Mouse (Mus musculus): ENCODE data around the gene Trappc4. TPM values are rescaled to one million over a fixed set of nuclear protein-coding genes. Genes with fewer than 3 reads are reported as not detected.
A peak's percentile ranks its signal among the peaks of the same experiment; 100 is the strongest.
"Not testable (repeated sequence)": the region's sequence is repeated elsewhere in the genome, so short reads cannot be mapped to it uniquely, and the experiment has no call there.

Gene Trappc4
- polyA plus RNA-seq, 1 experiment from 2014 or later: 143 TPM

- no peaks in the 10 kb centered on the region for H3K27me3 ChIP-seq (ENCODE audit: control insufficient read depth, insufficient read depth, low read length)
- H3K4me1 ChIP-seq (ENCODE audit: control insufficient read depth, insufficient read depth, low read length): no peaks in the 10 kb centered on the region
- ATAC-seq (ENCODE audit: low FRiP score, low TSS enrichment): no peak
- H3K36me3 ChIP-seq (ENCODE audit: control insufficient read depth, insufficient read depth, low read length): peaks cover 59% of the 10 kb centered on the region
- no peak overlapping the region for H3K9ac ChIP-seq (ENCODE audit: low read depth, low read length)
- no peak overlapping the region for H3K4me2 ChIP-seq (replicated peaks; ENCODE audit: low read depth, low read length)
- H3K27ac ChIP-seq (ENCODE audit: low read depth, low read length): no peak overlapping the region
- WGBS: 84% methylated on average over 1 of the region's 1 CpGs
- H3K4me3 ChIP-seq (ENCODE audit: low read length): no peak overlapping the region
- no peaks in the 10 kb centered on the region for H3K9me3 ChIP-seq (ENCODE audit: control insufficient read depth, low read length)
These were observed 4.3 kb upstream of the Trappc4 start for GRCm38 (mm10) chr9:44411601-44412130.

DNA sequence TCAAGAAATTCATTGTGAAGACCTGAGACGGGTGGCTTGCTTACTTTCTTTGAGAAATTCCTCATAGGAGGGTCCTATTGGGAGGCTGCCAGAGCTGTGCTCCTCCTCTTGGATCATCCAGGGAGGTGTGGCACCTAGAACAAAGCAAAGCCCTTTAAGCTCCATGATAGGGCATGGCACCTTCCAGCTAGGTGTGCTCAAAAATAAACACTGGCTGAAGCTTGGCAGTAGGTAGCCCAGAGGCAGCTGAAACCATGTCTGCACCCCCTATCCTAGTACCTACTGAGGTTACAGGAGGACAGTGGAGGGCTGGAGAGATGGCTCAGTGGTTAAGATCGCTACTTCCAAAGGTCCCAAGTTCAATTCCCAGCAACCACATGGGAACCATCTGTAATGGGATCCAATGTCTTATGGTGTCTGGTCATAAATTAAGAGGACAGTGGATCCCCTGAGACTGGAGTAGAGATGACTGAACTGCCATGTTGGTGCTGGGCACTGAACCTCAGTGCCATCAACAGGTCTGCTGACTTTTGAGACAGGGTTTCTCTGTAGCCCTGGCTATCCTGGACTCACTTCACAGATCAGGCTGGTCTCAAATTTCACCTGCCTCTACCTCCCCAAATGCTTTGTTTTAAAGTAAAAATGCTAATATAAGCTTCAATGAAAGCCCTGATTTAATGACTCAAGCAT lies 3.4 kb upstream of the Trappc4 start:
- no peak for ATAC-seq (ENCODE audit: low FRiP score, low TSS enrichment)
- Histone ChIP-seq H3K4me1 (ENCODE audit: control insufficient read depth, insufficient read depth, low read length) (no peaks in the 10 kb centered on the region), H3K9ac (ENCODE audit: low read depth, low read length) (no peak overlapping the region), H3K4me3 (ENCODE audit: low read length) (no peak overlapping the region), H3K36me3 (ENCODE audit: control insufficient read depth, insufficient read depth, low read length) (peaks cover 59% of the 10 kb centered on the region), H3K4me2 (replicated peaks; ENCODE audit: low read depth, low read length) (no peak overlapping the region), H3K27ac (ENCODE audit: low read depth, low read length) (no peak overlapping the region), H3K9me3 (ENCODE audit: control insufficient read depth, low read length) (no peaks in the 10 kb centered on the region), H3K27me3 (ENCODE audit: control insufficient read depth, insufficient read depth, low read length) (no peaks in the 10 kb centered on the region)
- 85% methylated on average over 2 of the region's 2 CpGs for WGBS

GRCm38 (mm10) chr9:44408693-44409092 lies 1.3 kb upstream of the Trappc4 start:
- H3K9ac ChIP-seq (ENCODE audit: low read depth, low read length): peak overlapping the region; percentile 92; the same call in 1 of the 2 replicates
- peaks cover 69% of the 10 kb centered on the region for H3K36me3 ChIP-seq (ENCODE audit: control insufficient read depth, insufficient read depth, low read length)
- H3K27ac ChIP-seq (ENCODE audit: low read depth, low read length); ATAC-seq (ENCODE audit: low FRiP score, low TSS enrichment); H3K27me3 ChIP-seq (ENCODE audit: control insufficient read depth, insufficient read depth, low read length); H3K4me1 ChIP-seq (ENCODE audit: control insufficient read depth, insufficient read depth, low read length); H3K9me3 ChIP-seq (ENCODE audit: control insufficient read depth, low read length): not testable (repeated sequence)
- H3K4me3 ChIP-seq (ENCODE audit: low read length): peak overlapping the region; percentile 89
- H3K4me2 ChIP-seq (replicated peaks; ENCODE audit: low read depth, low read length): peak overlapping the region; percentile 68
- WGBS: 78% methylated on average over 9 of the region's 9 CpGs

DNA sequence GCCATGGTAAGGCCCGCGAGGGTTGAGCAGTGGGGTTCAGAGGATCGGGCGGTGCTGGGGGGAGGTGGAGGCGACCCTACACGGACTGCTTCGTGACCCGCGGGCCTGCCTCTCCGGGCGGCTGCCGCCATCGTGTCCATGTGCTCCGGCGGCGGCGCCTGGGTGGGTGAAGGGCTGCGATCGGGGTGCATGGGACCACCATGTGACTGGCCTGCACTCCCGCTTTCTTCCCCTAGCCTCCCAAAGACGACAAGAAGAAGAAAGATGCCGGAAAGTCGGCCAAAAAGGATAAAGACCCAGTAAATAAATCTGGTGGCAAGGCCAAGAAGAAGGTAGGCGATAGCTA lies 325 bp upstream of the Trappc4 start:
- H3K4me1 ChIP-seq (ENCODE audit: control insufficient read depth, insufficient read depth, low read length): no peaks in the 10 kb centered on the region

GRCm38 (mm10) chr9:44405011-44405410 lies 2.4 kb downstream of the Trappc4 start:
- Histone ChIP-seq H3K9me3 (ENCODE audit: control insufficient read depth, low read length) (no peaks in the 10 kb centered on the region), H3K27me3 (ENCODE audit: control insufficient read depth, insufficient read depth, low read length) (no peaks in the 10 kb centered on the region)
- WGBS: 71% methylated on average over 3 of the region's 3 CpGs

More for the DNA sequence above, 325 bp upstream of the Trappc4 start:
- under 1% methylated on average over 24 of the region's 24 CpGs for WGBS
- Histone ChIP-seq H3K36me3 (ENCODE audit: control insufficient read depth, insufficient read depth, low read length) (peaks cover 70% of the 10 kb centered on the region), H3K4me2 (replicated peaks; ENCODE audit: low read depth, low read length) (peak overlapping the region; percentile 68), H3K9ac (ENCODE audit: low read depth, low read length) (peak overlapping the region; percentile 92), H3K9me3 (ENCODE audit: control insufficient read depth, low read length) (no peaks in the 10 kb centered on the region), H3K4me3 (ENCODE audit: low read length) (peak overlapping the region; percentile 89), H3K27me3 (ENCODE audit: control insufficient read depth, insufficient read depth, low read length) (no peaks in the 10 kb centered on the region), H3K27ac (ENCODE audit: low read depth, low read length) (peak overlapping the region; percentile 97)
- ATAC-seq (ENCODE audit: low FRiP score, low TSS enrichment): no peak

GRCm38 (mm10) chr9:44401081-44401480 lies 6.3 kb downstream of the Trappc4 start:
- Histone ChIP-seq H3K27ac (ENCODE audit: low read depth, low read length) (no peak overlapping the region), H3K9me3 (ENCODE audit: control insufficient read depth, low read length) (no peaks in the 10 kb centered on the region), H3K27me3 (ENCODE audit: control insufficient read depth, insufficient read depth, low read length) (no peaks in the 10 kb centered on the region), H3K4me1 (ENCODE audit: control insufficient read depth, insufficient read depth, low read length) (peaks cover 11% of the 10 kb centered on the region), H3K36me3 (ENCODE audit: control insufficient read depth, insufficient read depth, low read length) (peaks cover 54% of the 10 kb centered on the region), H3K4me3 (ENCODE audit: low read length) (no peak overlapping the region), H3K9ac (ENCODE audit: low read depth, low read length) (no peak overlapping the region), H3K4me2 (replicated peaks; ENCODE audit: low read depth, low read length) (no peak overlapping the region)
- ATAC-seq (ENCODE audit: low FRiP score, low TSS enrichment): no peak
- 82% methylated on average over 4 of the region's 4 CpGs for WGBS

More at GRCm38 (mm10) chr9:44405011-44405410, 2.4 kb downstream of the Trappc4 start:
- Histone ChIP-seq H3K4me3 (ENCODE audit: low read length) (no peak overlapping the region), H3K4me2 (replicated peaks; ENCODE audit: low read depth, low read length) (no peak overlapping the region), H3K4me1 (ENCODE audit: control insufficient read depth, insufficient read depth, low read length) (no peaks in the 10 kb centered on the region), H3K27ac (ENCODE audit: low read depth, low read length) (no peak overlapping the region), H3K9ac (ENCODE audit: low read depth, low read length) (no peak overlapping the region), H3K36me3 (ENCODE audit: control insufficient read depth, insufficient read depth, low read length) (peaks cover 69% of the 10 kb centered on the region)
- ATAC-seq (ENCODE audit: low FRiP score, low TSS enrichment): no peak

GRCm38 (mm10) chr9:44399795-44400114 lies 7.6 kb downstream of the Trappc4 start:
- H3K36me3 ChIP-seq (ENCODE audit: control insufficient read depth, insufficient read depth, low read length): peaks cover 45% of the 10 kb centered on the region
- no peak overlapping the region for H3K4me2 ChIP-seq (replicated peaks; ENCODE audit: low read depth, low read length)

DNA sequence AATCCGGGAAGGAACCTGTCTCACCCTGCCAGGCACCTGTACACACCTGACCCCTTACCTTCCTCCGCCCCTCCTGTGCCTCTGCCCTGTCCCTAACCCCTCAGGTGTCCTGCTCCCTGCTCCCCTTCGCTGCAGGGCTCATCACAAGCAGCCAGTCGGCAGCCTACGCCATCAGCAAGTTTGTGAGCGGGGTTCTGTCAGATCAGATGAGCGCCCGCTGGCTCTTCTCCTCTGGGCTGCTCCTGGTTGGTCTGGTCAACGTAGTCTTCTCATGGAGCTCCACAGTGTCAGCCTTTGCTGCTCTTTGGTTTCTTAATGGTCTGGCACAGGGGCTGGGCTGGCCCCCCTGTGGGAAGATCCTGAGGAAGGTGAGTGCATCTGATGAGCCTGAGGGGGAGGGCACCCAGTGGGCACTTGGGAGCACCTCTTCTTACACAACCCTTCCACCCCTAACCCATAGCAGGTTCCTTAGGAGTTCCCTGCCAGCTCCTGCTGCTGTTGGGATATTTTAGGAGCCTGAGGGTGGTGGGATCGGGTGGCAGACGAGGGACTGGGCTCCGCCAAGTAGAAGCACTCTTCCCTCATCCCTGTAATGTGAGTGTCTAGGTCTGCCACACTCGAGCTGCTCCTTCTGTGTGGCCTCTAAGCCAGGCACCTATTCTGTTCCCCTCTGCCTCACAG lies 8.1 kb downstream of the Trappc4 start:
- no peak for ATAC-seq (ENCODE audit: low FRiP score, low TSS enrichment)
- Histone ChIP-seq H3K4me3 (ENCODE audit: low read length) (peak overlapping the region; percentile 68), H3K4me2 (replicated peaks; ENCODE audit: low read depth, low read length) (peak overlapping the region; percentile 96), H3K27ac (ENCODE audit: low read depth, low read length) (no peak overlapping the region), H3K9ac (ENCODE audit: low read depth, low read length) (0 out of 2 replicates have a peak overlapping the region, but pooled peaks have one; percentile 76), H3K9me3 (ENCODE audit: control insufficient read depth, low read length) (no peaks in the 10 kb centered on the region), H3K36me3 (ENCODE audit: control insufficient read depth, insufficient read depth, low read length) (peaks cover 40% of the 10 kb centered on the region), H3K27me3 (ENCODE audit: control insufficient read depth, insufficient read depth, low read length) (no peaks in the 10 kb centered on the region), H3K4me1 (ENCODE audit: control insufficient read depth, insufficient read depth, low read length) (peaks cover 11% of the 10 kb centered on the region)
- 71% methylated on average over 13 of the region's 13 CpGs for WGBS

More at GRCm38 (mm10) chr9:44399795-44400114, 7.6 kb downstream of the Trappc4 start:
- Histone ChIP-seq H3K4me3 (ENCODE audit: low read length) (no peak overlapping the region), H3K4me1 (ENCODE audit: control insufficient read depth, insufficient read depth, low read length) (peaks cover 11% of the 10 kb centered on the region), H3K9me3 (ENCODE audit: control insufficient read depth, low read length) (no peaks in the 10 kb centered on the region), H3K9ac (ENCODE audit: low read depth, low read length) (no peak overlapping the region), H3K27me3 (ENCODE audit: control insufficient read depth, insufficient read depth, low read length) (no peaks in the 10 kb centered on the region), H3K27ac (ENCODE audit: low read depth, low read length) (no peak overlapping the region)
- no peak for ATAC-seq (ENCODE audit: low FRiP score, low TSS enrichment)
- 87% methylated on average over 6 of the region's 6 CpGs for WGBS

- no peak for ATAC-seq (ENCODE audit: low FRiP score, low TSS enrichment)
- H3K27me3 ChIP-seq (ENCODE audit: control insufficient read depth, insufficient read depth, low read length): no peaks in the 10 kb centered on the region
- H3K36me3 ChIP-seq (ENCODE audit: control insufficient read depth, insufficient read depth, low read length): peaks cover 33% of the 10 kb centered on the region
- peak overlapping the region; percentile 68 for H3K4me3 ChIP-seq (ENCODE audit: low read length)
- WGBS: 73% methylated on average over 9 of the region's 9 CpGs
- H3K9ac ChIP-seq (ENCODE audit: low read depth, low read length): peak overlapping the region; percentile 76; the same call in 1 of the 2 replicates
- H3K4me1 ChIP-seq (ENCODE audit: control insufficient read depth, insufficient read depth, low read length): peaks cover 11% of the 10 kb centered on the region
- H3K4me2 ChIP-seq (replicated peaks; ENCODE audit: low read depth, low read length): peak overlapping the region; percentile 96
- peak overlapping the region; percentile 89; the same call in 1 of the 2 replicates for H3K27ac ChIP-seq (ENCODE audit: low read depth, low read length)
- no peaks in the 10 kb centered on the region for H3K9me3 ChIP-seq (ENCODE audit: control insufficient read depth, low read length)
These were observed 8.8 kb downstream of the Trappc4 start for GRCm38 (mm10) chr9:44398551-44398950.
